Mouse (Mus musculus) lung, embryonic 16.5 days (tissue): ENCODE measurements around the gene Gsto1. TPM values are rescaled to one million over a fixed set of nuclear protein-coding genes. Genes with fewer than 3 reads are reported as not detected.
"Not testable (repeated sequence)": the region's sequence is repeated elsewhere in the genome, so short reads cannot be mapped to it uniquely, and the experiment has no call there.

Experiments used
- ATAC-seq: fragments of 200-750 bp; cut with Nextera tagmentation; 2 replicates; pipeline ENCODE4 v1.8.0; 2017; ENCODE audit warnings: low read depth, mild to moderate bottlenecking, moderate library complexity
- H3K27ac ChIP-seq: fragments of 300-500 bp; sonication (generic); 2 replicates; pipeline ENCODE4 v1.5.1; 2014; ENCODE audit warnings: mild to moderate bottlenecking, control low read depth, low read length
- H3K27me3 ChIP-seq: fragments of 300-500 bp; sonication (generic); 2 replicates; pipeline ENCODE4 v1.6.1; 2014; ENCODE audit warnings: low read depth, low read length, mixed read lengths; ENCODE audit not compliant: control insufficient read depth, insufficient read depth
- H3K36me3 ChIP-seq: fragments of 300-500 bp; sonication (generic); 2 replicates; pipeline ENCODE4 v1.6.1; 2014; ENCODE audit warnings: low read length; ENCODE audit not compliant: control insufficient read depth, insufficient read depth
- H3K4me1 ChIP-seq: fragments of 300-500 bp; sonication (generic); replicated peaks from 2 replicates; pipeline ENCODE4 v1.6.1; 2014; ENCODE audit warnings: low read length, mixed read lengths; ENCODE audit not compliant: control insufficient read depth, insufficient read depth
- H3K4me2 ChIP-seq: fragments of 300-500 bp; sonication (generic); 2 replicates; pipeline ENCODE4 v1.6.1; 2014; ENCODE audit warnings: low read depth, low read length, control low read depth
- H3K4me3 ChIP-seq: fragments of 300-500 bp; sonication (generic); 2 replicates; pipeline ENCODE4 v1.5.1; 2014; ENCODE audit warnings: mild to moderate bottlenecking, low read length, control low read depth
- H3K9ac ChIP-seq: fragments of 300-500 bp; sonication (generic); 2 replicates; pipeline ENCODE4 v1.6.1; 2014; ENCODE audit warnings: low read length, control low read depth
- H3K9me3 ChIP-seq: fragments of 300-500 bp; sonication (generic); 2 replicates; pipeline ENCODE4 v1.6.1; 2016; ENCODE audit warnings: low read length; ENCODE audit not compliant: control insufficient read depth
- WGBS: fragments of 180-500 bp; shearing (Covaris S2); extraction: QIAGEN DNeasy Blood & Tissue Kit; methylation state at CpG from one replicate; pipeline ENCODE4 v1.1.7; 2014; 5-methylcytosine and 5-hydroxymethylcytosine counted together
- polyA plus RNA-seq: library from polyadenylated mRNA; unstranded; fragments of >200 nt; fragmentation: Nextera tagmentation; extraction: Ambion mirVana; gene quantifications from 2 replicates; pipeline ENCODE4 v1.2.1, GENCODE M21; 2015

Gene Gsto1
- polyA plus RNA-seq, 1 experiment from 2014 or later = 93.9 TPM

DNA sequence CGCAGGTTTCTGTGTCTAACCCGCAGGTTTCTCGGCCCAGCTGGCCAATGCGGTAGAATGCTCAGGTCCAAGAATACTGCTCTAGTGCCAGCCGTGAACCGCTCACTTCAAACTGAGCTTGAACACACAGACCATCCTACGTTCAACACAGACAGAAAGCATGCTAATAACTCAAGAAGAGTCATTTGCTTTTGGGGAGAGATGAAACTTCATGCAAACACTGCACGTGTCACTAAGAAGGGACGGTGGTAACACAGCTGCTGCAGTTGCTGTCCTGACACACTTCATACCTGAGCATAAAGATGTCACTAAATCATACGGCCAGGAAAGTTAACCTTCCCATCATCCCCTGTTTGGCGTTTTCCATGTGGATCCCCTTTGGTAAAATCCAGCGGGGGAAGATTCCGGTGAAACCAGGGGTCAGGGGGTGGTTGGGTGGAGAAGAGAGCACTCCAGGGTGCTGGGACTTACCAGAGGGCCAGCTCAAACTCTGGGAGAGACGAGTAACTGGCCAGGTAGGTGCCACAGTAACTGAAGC is 24.8 kb upstream of the Gsto1 start:
- WGBS = 75% methylated on average over 14 of the region's 14 CpGs
- Histone ChIP-seq H3K4me1 (no peaks in the 10 kb centered on the region; the same call in 1 of the 2 replicates), H3K9me3 (no peaks in the 10 kb centered on the region), H3K36me3 (no peaks in the 10 kb centered on the region), H3K4me3 (no peak overlapping the region), H3K27ac (no peak overlapping the region), H3K9ac (no peak overlapping the region), H3K27me3 (no peaks in the 10 kb centered on the region), H3K4me2 (no peak overlapping the region)
- no peak for ATAC-seq

GRCm38 (mm10) chr19:47831111-47831510 is 23.7 kb upstream of the Gsto1 start:
- no peak overlapping the region for H3K9ac ChIP-seq
- H3K27me3 ChIP-seq = no peaks in the 10 kb centered on the region
- H3K4me1 ChIP-seq = no peaks in the 10 kb centered on the region; the same call in 1 of the 2 replicates
- H3K36me3 ChIP-seq = no peaks in the 10 kb centered on the region
- no peak overlapping the region for H3K27ac ChIP-seq
- H3K9me3 ChIP-seq = no peaks in the 10 kb centered on the region
- H3K4me2 ChIP-seq = no peak overlapping the region
- ATAC-seq = no peak
- no peak overlapping the region for H3K4me3 ChIP-seq
- 91% methylated on average over 8 of the region's 8 CpGs for WGBS

GRCm38 (mm10) chr19:47832316-47832715 is 22.5 kb upstream of the Gsto1 start:
- no peaks in the 10 kb centered on the region for H3K36me3 ChIP-seq
- H3K27ac ChIP-seq = no peak overlapping the region
- no peak for ATAC-seq
- H3K9ac ChIP-seq = no peak overlapping the region
- no peak overlapping the region for H3K4me3 ChIP-seq
- H3K4me1 ChIP-seq = peaks cover 1% of the 10 kb centered on the region; the same call in 1 of the 2 replicates
- WGBS = 71% methylated on average over 16 of the region's 16 CpGs
- peaks cover 8% of the 10 kb centered on the region for H3K27me3 ChIP-seq
- H3K4me2 ChIP-seq = no peak overlapping the region
- no peaks in the 10 kb centered on the region for H3K9me3 ChIP-seq

DNA sequence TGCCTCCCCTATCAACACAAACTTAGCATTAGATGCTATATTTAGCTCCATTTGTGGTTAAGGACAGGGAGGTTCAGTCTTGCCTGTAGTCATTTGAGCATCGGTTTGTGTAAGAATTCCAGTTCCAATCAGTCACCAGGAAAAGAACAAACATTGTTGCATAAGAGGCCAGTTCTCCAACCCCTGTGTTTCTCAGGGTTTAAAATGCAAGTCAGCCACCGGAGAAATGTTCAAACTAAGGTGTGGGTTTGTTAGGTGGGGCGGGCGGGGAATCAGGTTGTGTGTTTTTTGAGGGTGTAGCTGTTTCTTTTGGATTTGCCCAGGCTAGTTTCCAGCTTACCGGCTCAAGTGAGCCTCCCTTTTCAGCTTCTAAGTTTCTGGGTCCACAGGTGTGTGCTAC is 20.2 kb upstream of the Gsto1 start:
- peak overlapping the region; percentile 48; the same call in 1 of the 2 replicates for H3K27ac ChIP-seq
- ATAC-seq = peak; percentile 15; the same call in 1 of the 2 replicates
- WGBS = 58% methylated on average over 5 of the region's 5 CpGs

GRCm38 (mm10) chr19:47835776-47836175 is 19.0 kb upstream of the Gsto1 start:
- Histone ChIP-seq H3K36me3 (no peaks in the 10 kb centered on the region), H3K4me3 (no peak overlapping the region), H3K27me3 (peaks cover 15% of the 10 kb centered on the region), H3K27ac (no peak overlapping the region), H3K4me1 (peaks cover 5% of the 10 kb centered on the region; the same call in 1 of the 2 replicates), H3K4me2 (no peak overlapping the region), H3K9ac (no peak overlapping the region), H3K9me3 (no peaks in the 10 kb centered on the region)
- ATAC-seq = no peak
- 81% methylated on average over 7 of the region's 7 CpGs for WGBS

More for the DNA sequence above, 20.2 kb upstream of the Gsto1 start:
- peaks cover 15% of the 10 kb centered on the region for H3K27me3 ChIP-seq
- no peak overlapping the region for H3K4me2 ChIP-seq
- no peaks in the 10 kb centered on the region for H3K9me3 ChIP-seq
- no peak overlapping the region for H3K9ac ChIP-seq
- H3K4me1 ChIP-seq = peaks cover 5% of the 10 kb centered on the region; the same call in 1 of the 2 replicates
- no peak overlapping the region for H3K4me3 ChIP-seq
- H3K36me3 ChIP-seq = no peaks in the 10 kb centered on the region

DNA sequence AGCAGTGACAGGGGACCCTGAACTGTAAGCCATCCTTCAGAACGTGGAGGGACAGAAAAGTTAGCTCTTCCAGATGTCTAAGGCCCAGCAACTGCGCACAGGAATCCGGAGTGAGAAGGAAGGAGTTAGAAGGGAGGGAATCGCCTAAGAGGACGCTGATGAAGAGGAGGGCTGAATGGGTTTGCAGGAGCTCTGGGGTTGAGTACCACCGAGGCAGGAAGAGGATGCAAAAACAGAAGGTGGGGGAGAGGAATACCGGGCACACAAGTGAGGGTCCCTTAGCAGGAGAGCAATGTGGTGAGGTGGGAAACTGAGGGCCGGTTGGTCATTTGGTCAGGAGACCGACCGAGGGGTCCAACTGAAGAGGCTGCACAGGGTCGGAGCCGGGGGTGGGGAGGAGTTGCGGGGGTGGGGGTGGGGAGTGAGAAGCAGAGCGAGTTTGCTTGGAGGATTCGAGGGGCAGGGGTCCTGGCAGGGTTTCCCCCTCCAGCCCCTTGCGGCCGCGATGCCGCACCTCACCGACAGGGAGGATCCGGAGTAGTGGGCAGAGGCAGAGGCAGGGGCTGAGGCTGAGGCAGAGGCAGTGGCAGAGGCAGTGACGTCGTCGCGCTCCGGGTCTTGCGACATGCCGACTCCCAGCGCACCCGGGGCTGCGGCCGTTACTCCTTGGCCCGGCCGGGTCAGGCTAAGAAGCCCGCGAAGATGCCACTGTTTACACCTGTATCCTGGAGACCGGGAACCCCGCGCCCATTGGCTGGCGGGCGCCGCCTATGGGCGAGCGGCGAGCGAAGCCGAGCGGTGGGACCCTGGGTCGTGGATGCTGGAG is 17.9 kb upstream of the Gsto1 start:
- H3K4me2 ChIP-seq = peak overlapping the region; percentile 85
- H3K27ac ChIP-seq = no peak overlapping the region
- H3K36me3 ChIP-seq = no peaks in the 10 kb centered on the region
- peak; percentile 86 for ATAC-seq
- H3K9me3 ChIP-seq = no peaks in the 10 kb centered on the region
- peak overlapping the region; percentile 57 for H3K9ac ChIP-seq
- peaks cover 15% of the 10 kb centered on the region for H3K27me3 ChIP-seq
- H3K4me1 ChIP-seq = peaks cover 5% of the 10 kb centered on the region; the same call in 1 of the 2 replicates
- WGBS = 3% methylated on average over 49 of the region's 49 CpGs
- H3K4me3 ChIP-seq = peak overlapping the region; percentile 57

GRCm38 (mm10) chr19:47837527-47837901 is 17.3 kb upstream of the Gsto1 start:
- Histone ChIP-seq H3K36me3 (no peaks in the 10 kb centered on the region), H3K9me3 (no peaks in the 10 kb centered on the region), H3K4me2 (peak overlapping the region; percentile 85), H3K4me1 (peaks cover 5% of the 10 kb centered on the region; the same call in 1 of the 2 replicates), H3K27ac (no peak overlapping the region), H3K9ac (peak overlapping the region; percentile 57), H3K4me3 (peak overlapping the region; percentile 57), H3K27me3 (peaks cover 15% of the 10 kb centered on the region)
- 1% methylated on average over 6 of the region's 6 CpGs for WGBS
- peak; percentile 20; the same call in 1 of the 2 replicates for ATAC-seq

- not testable (repeated sequence) for H3K4me2 ChIP-seq, H3K9me3 ChIP-seq, H3K9ac ChIP-seq, H3K36me3 ChIP-seq, H3K27ac ChIP-seq, ATAC-seq, H3K4me3 ChIP-seq, H3K4me1 ChIP-seq
- peaks cover 15% of the 10 kb centered on the region for H3K27me3 ChIP-seq
- WGBS = 78% methylated on average over 13 of the region's 15 CpGs
These were observed 13.5 kb upstream of the Gsto1 start for GRCm38 (mm10) chr19:47841234-47841633.

DNA sequence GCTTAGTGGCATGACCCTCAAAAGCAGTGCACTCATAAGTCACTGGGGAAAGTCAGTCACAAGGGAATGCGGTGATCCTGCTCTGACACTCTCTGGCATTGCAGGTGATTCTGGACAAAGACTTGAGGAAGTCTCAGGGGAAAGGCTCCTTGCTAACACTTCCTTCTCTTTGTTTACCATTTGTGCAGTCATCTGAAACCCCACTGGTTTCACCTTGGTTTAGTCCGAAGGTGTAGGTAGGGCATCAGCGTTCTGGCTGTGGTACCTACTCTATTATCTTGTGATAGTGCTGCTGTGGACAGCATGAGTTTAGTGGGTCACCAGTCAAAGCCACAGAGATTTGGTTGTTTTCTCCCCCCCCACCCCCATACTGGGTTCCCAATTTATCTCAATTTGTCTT is 5.0 kb upstream of the Gsto1 start:
- 82% methylated on average over 3 of the region's 3 CpGs for WGBS
- ATAC-seq = no peak
- H3K27ac ChIP-seq = no peak overlapping the region
- no peaks in the 10 kb centered on the region for H3K27me3 ChIP-seq
- H3K9ac ChIP-seq = no peak overlapping the region
- no peak overlapping the region for H3K4me3 ChIP-seq
- H3K9me3 ChIP-seq = no peaks in the 10 kb centered on the region
- H3K36me3 ChIP-seq = no peaks in the 10 kb centered on the region
- peaks cover 5% of the 10 kb centered on the region; the same call in 1 of the 2 replicates for H3K4me1 ChIP-seq
- H3K4me2 ChIP-seq = no peak overlapping the region
